Mouse (Mus musculus) right cerebral cortex, postnatal 36 days (tissue): ENCODE results near the gene Thrb.

Source experiments
- DNase-seq, 2 experiments: peaks; one replicate each; pipeline ENCODE4 v3.0.0; 2022; ENCODE audit warnings: low spot score in 2 of 2, mixed read lengths in 1 of 2

Gene Thrb

DNA sequence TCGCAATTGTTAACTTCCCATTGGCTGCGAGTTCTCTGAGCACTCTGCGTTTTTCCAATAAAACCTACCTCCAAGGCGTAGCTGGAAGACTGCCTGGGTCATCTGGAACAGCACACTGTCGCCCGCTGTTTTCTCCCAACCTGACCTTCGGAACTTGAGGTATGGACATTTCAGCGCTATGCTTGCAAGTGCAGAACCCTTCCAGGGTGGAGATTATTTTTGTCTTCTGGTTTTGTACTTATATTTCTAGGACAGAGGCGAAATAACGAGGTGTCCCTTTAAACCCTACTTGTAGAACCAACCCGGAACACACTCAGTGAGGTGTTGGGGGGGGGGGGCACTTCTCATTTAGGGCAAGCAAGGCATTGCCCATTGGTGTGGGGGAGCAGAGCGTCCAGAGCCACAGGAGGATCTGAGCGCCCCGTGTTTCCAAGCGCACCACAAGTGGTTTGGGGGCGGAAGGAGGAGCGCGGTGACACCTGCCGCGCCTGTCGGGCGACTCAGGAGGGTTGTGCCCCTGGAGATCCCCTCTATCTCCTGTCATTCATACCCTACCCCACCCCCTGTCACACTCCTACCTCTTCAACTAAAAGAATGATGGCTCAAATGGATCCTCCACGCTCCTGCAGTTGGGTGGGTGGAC lies at the start of gene Thrb:
Gene Thrb, plus strand, starts transcription at position 576 of the 643 bp plus-strand sequence.
- DNase-seq, result peak; percentile 29 to 40

- DNase-seq, result peak in 1 of 2 experiments; percentile 47
Observed at GRCm38 (mm10) chr14:17621671-17622070, 38.4 kb upstream of the Thrb start.

DNA sequence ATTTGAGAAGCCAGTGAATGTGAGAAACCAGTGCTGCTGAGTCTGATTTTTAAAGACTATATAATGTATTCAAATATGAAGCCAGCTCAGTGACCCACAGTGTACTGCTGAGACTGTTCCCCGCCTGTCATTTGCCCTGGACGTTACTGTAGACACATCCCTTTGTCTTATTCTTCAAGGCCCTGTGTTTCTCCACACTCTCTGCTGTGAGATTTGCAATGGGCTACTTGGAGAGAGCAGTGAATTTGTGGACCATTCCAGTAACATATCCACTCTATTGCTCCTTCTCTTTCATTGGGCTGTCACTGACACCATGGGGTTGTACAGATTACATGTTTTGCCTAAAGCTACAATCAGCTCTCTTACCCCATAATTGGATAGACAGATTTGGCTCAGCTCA lies 36.1 kb upstream of the Thrb start:
- DNase-seq, result no peak

DNA sequence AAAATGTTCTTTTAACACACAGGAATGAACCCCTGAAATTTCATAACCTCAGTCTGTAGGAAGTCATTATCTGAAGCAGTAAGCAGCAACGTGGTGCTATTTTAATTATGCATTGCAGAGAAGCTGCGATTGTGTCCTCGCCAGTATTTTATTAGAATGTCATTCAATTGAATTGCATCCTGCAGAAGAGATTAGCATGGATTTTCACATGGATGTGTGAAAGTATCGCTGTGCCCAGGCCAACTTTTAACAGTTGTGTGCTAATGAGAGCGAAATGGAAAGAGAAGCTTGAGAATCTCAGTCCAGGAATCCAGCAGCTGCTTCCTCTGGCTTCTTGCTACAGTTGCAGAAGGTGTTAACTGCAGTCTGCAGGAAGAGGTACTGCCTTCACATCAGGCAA lies 30.8 kb upstream of the Thrb start:
- DNase-seq, result no peak

GRCm38 (mm10) chr14:17632887-17633522 lies 27.1 kb upstream of the Thrb start:
- peak in 1 of 2 experiments; percentile 13 for DNase-seq

GRCm38 (mm10) chr14:17636971-17637370 lies 23.1 kb upstream of the Thrb start:
- DNase-seq, result no peak

DNA sequence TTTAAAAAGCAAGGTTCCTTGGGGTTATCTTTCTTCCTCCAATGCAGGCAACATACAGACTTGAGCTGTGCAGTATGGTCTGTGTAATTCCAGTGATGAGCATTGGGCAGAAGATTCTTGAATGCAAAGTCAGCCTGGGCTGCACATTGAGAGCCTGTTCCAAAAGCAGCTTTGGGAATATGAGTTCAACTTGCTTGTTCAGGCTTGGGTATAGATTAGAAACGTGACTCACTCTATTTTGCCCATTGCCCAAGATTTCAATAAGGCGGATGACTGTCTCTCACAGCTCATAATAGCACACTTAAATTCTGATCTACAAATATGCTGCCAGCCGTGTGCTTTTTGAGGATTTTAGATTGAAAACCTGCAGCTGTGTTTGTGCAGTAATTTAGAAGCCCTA lies 18.3 kb upstream of the Thrb start:
- peak in 1 of 2 experiments; percentile 17 for DNase-seq

DNA sequence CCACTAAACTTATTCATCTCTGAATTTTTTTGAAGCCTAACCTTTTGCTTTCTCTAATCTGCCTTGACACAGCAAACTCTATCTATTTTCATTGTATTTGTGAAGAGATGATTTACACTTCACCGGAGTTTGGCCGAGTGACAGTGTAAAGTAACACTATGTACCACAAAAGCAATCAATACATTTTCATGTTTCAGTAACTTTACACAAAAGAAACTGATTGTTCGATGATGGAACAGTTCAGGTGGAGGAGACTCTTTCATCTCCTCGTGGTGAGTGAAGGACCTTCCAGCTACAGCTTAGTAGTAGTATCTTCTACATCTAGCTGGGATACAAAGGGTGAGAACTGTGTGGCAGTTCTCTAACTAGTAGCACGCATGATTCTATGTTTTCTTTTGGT lies 5.0 kb upstream of the Thrb start:
- DNase-seq, result no peak

DNA sequence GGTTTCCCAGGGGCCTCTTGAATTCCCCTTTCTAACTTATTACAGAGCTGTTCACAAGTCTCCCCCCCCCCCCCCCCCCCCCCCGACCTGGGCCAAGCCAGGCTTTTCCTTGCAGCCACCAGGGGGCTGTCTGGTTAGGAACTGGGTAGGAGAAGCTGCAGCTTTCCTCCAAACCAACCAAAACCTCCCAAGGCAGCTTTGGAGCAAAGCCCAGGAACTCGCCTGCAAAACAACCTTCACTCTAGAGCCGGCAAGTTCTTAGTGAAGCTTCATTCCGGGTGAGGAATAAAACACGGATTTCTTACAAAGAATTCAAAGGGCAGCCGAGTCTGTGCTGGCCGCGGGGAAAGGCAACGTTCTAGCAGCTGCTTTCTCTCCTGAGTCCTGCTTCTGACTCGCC lies 1.0 kb upstream of the Thrb start:
- DNase-seq, result peak; percentile 68 to 85

DNA sequence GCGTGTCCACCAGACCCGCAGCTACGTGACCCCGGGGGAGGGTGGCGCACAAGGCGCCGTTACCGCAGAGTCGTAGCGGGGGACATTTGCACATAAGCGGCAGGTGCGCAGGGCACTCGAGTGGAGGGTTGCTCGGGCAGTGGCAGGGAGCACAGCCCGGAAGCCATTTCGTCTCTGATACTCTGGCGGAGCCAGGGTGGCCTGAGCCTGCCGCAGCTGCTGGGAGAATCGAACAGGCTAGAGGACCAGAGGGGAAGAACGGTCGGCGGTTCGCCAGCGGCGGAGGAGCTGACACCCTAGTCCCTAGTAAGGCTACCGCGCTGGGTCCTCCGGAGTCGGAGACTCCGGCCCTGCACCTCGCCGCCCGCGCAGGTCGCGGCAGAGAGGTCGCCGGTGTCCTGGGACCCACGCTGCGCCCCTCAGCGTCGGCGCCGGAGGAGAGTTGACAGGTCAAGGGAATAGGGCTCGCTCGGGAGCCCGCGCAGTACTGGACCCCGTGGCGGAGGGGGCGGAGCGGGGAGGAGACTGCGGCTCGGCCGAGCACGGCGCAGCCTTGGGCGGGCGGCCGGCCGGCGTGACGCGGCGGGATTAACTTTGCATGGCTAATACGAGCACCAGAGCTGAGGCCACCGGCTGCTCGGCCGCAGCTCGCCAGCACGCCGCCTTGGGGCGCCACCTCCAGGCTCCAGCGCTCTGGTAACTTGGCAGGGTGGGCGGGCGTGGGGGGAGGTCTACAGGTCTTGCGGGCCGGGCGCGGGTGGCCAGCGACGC lies 453 bp downstream of the Thrb start:
- peak; percentile 67 to 68 for DNase-seq

DNA sequence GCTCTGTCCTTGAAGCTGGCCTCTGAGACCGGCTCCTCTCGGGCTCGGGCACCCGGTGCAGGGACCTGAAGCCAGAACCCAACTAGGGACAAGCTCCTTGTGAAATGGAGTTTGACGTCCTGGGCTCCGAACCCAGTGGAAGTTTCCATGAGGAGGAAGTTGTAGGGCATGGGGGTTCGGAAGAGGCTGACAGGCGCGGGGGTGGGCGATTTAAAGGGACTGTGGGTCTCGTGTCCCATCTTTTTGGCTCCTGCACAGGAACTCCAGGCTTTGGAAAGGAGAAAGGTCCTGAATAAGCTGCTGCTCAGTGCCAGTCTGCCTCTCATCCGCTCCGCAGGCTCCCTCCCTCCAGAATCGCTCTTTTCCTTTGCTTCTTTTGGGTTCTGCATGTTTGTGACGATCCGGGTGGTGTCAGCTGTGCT lies 1.1 kb downstream of the Thrb start:
- DNase-seq, result peak; percentile 52

DNA sequence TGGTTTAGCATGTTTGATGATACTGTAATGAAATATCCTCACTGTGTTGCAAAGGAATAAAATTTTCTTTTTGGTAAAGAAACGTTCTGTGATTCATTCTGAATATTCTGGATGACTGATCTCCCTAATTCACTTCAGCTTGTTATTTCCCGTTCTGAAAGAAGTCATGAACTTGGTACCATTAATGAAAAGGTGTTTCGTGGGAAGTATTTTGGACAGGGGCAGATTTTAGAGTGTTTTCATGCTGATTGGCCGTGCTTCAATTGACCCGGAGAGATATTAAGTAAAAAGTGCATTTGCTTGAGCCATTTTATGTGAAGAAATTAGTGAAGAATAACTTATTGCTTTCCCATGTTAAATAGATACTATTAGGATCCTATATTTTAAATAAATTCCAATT lies 2.0 kb downstream of the Thrb start:
- DNase-seq, result no peak

GRCm38 (mm10) chr14:17674335-17674734 lies 14.3 kb downstream of the Thrb start:
- no peak for DNase-seq

DNA sequence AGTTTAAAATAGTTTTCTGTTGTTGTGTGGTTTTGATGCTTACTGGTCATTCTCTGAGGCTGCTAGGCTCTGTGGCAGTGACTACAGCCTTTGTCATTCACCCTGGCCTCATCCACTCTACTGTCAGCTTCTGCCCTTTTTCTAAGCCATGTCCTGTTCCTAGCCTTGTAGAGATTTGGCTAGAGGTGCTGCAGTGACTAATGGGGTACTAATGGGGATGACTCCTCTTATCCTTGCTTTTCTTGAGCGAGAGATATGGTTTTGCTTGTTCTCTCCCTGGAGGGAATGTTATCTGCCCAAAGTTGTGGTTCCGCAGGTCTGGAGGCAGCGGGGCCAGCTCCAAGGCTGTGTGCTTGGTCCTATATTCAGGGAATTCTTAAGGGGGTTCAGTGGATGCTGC lies 15.2 kb downstream of the Thrb start:
- no peak for DNase-seq

GRCm38 (mm10) chr14:17681479-17681878 lies 21.4 kb downstream of the Thrb start:
- no peak for DNase-seq

DNA sequence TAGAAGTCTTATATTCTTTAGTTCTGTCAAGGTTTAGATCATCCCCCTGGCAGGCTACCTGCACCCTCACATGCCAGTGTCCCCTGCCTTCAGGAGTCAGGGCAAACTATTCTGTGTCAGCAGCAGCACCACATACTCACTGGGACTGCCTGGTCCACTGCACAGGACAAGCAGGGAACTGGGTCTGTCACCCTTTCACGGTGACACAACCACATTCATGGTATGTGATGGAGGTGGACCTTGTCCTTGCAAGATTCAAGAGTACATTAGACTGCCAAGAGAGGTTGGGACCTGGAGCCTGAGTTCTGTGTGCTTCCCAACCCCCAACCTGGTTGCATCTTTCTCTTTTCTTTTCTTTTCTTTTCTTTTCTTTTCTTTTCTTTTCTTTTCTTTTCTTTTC lies 24.8 kb downstream of the Thrb start:
- DNase-seq, result no peak

- no peak for DNase-seq
Observed at GRCm38 (mm10) chr14:17685491-17685890, 25.4 kb downstream of the Thrb start.

DNA sequence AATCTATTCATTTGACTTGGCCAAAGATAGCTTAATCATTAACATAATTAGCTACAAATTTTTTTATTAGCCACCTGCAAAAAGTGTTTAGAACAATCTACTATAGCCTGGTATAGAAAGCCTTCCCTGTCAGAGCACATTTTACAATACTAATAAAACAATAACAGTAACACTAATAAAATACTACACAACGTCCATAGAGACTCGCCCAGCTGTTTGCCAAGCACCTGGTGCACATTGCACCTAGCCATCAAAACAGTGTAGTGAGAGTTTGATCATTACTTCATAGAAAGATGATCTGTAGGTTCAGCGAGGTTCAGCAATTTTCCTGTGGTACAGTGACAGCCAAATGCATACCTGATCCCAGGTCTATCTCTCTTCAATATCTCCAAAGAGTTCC lies 26.9 kb downstream of the Thrb start:
- no peak for DNase-seq

DNA sequence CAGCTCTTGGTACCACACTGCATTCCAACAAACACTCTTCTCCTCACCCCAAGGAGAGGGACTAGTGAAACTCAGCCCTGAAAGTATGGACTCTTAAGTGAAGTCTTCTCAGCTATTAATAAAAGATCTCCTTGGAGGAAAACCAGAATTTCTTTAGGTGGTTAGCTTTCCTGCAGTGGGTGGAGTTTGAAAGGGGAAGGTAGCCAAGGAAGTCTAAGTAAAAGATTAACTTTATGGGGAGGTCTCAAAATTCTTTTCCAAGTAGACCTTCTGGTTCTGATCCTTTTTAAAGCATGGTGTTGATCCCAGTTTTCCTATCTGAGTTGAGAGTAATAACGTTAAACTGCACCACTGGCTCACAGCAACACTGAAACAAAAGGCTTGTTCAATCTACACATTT lies 31.2 kb downstream of the Thrb start:
- DNase-seq, result no peak

DNA sequence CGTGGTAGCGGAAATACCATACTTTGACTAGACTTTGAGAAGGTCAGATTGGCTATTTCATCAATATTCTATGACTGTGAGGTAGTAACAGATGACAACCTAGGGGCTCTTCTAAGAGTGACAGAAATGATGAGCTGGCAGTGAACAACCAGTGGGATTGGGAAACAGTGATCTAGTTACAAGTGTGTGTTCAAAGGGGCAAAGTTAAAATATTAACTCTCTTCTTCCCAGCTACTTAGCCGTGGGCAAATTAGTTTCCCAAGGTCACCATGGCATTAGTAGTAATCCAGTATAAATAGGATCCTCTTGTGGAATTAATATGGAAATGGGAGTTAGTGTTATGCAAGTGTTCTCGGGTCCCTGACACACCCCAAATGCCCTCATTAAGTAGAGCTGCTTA lies 35.5 kb downstream of the Thrb start:
- no peak for DNase-seq

GRCm38 (mm10) chr14:17697920-17698632 lies 38.0 kb downstream of the Thrb start:
- no peak for DNase-seq

DNA sequence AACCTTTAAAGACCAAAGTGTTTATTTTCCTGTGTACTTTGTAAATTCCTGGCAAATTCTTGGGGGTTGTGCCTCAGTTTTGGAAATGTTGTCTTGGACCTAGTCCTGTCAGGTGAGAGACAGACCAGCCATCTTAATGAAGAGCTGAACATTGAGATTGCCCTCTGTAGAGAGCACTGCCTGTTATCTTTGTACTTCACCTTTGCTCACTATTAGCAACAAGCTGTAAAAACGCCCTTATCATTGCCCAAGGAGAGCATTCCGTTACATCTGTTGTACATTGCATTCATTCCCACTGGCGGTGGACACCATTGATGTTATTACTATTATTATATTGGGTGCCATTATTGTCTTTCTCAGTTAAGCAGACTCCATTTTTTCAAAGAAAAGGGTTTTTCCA lies 40.2 kb downstream of the Thrb start:
- no peak for DNase-seq
